Mouse (Mus musculus) mesoderm, embryonic 11.5 days (tissue): Measurements from ENCODE around the gene Gm11444.
A peak's percentile ranks its signal among the peaks of the same experiment; 100 is the strongest.

Experiments
- DNase-seq: peaks from one replicate; pipeline ENCODE4 v3.0.0-alpha.2; 2012; ENCODE audit warnings: low read depth, low spot score

Gm11444 gene

GRCm38 (mm10) chr11:85850233-85850632 is at the start of gene Gm11444:
Gene Gm11444 (minus strand): TSS chr11:85850333.
- DNase-seq: no peak

- no peak for DNase-seq
Observed at GRCm38 (mm10) chr11:85896335-85896985, 46.3 kb upstream of the Gm11444 start.

- DNase-seq: peak; percentile 42
Observed at GRCm38 (mm10) chr11:85894731-85895545, 44.8 kb upstream of the Gm11444 start.

- DNase-seq: peak; percentile 7
Observed at GRCm38 (mm10) chr11:85894136-85894530, 44.0 kb upstream of the Gm11444 start.

- DNase-seq: peak; percentile 21
Observed at GRCm38 (mm10) chr11:85893400-85894135, 43.4 kb upstream of the Gm11444 start.

- peak; percentile 12 for DNase-seq
Observed at GRCm38 (mm10) chr11:85892771-85893170, 42.6 kb upstream of the Gm11444 start.

GRCm38 (mm10) chr11:85891692-85892040 is 41.5 kb upstream of the Gm11444 start:
- peak; percentile 14 for DNase-seq

GRCm38 (mm10) chr11:85891010-85891691 is 41.0 kb upstream of the Gm11444 start:
- DNase-seq: peak; percentile 21

- peak; percentile 23 for DNase-seq
Observed at GRCm38 (mm10) chr11:85890563-85890845, 40.4 kb upstream of the Gm11444 start.

GRCm38 (mm10) chr11:85889730-85890562 is 39.8 kb upstream of the Gm11444 start:
- peak; percentile 13 for DNase-seq

GRCm38 (mm10) chr11:85889056-85889729 is 39.1 kb upstream of the Gm11444 start:
- peak; percentile 16 for DNase-seq

- DNase-seq: peak; percentile 45
Observed at GRCm38 (mm10) chr11:85888451-85888961, 38.4 kb upstream of the Gm11444 start.

- no peak for DNase-seq
Observed at GRCm38 (mm10) chr11:85887801-85888450, 37.8 kb upstream of the Gm11444 start.

GRCm38 (mm10) chr11:85887273-85887672 is 37.1 kb upstream of the Gm11444 start:
- peak; percentile 4 for DNase-seq

GRCm38 (mm10) chr11:85886429-85886785 is 36.3 kb upstream of the Gm11444 start:
- DNase-seq: peak; percentile 25

GRCm38 (mm10) chr11:85885665-85886428 is 35.7 kb upstream of the Gm11444 start, which contains the start of gene Tbx4:
Gene Tbx4 (plus strand): TSS chr11:85886422.
- peak; percentile 6 for DNase-seq

- no peak for DNase-seq
Observed at GRCm38 (mm10) chr11:85884498-85884897, 34.4 kb upstream of the Gm11444 start.

GRCm38 (mm10) chr11:85876059-85876788 is 26.1 kb upstream of the Gm11444 start:
- DNase-seq: peak; percentile 45
